Mouse (Mus musculus): Measurements from ENCODE around the gene Susd4.

The Susd4 gene

GRCm38 (mm10) chr1:182787030-182787429 is 23.4 kb downstream of the Susd4 start:
- peak; percentile 19 for DNase-seq (ENCODE audit: low read depth, low spot score)

DNA sequence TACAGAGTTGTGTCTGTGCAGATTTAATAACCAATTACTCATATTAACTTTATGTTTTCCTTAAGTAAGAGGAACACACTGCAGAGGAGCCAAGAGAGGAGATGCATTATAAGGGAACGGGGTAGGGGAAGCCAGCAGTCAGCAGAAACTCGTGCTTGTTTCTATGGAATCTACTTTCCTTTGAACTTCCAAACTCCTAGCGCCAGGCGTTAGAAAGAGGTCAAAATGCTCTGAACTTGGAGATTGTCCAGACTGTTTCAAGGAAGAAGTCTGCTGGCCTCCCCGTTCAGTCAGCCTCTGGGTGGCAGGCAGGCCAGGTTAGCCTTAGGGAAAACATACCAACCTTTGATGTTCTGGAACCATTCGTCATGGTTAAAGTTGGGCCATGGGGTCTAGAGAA is 25.2 kb downstream of the Susd4 start:
- no peak for DNase-seq (ENCODE audit: low read depth, low spot score)

GRCm38 (mm10) chr1:182792521-182793071 is 28.9 kb downstream of the Susd4 start:
- DNase-seq (ENCODE audit: low read depth, low spot score), result peak; percentile 86

DNA sequence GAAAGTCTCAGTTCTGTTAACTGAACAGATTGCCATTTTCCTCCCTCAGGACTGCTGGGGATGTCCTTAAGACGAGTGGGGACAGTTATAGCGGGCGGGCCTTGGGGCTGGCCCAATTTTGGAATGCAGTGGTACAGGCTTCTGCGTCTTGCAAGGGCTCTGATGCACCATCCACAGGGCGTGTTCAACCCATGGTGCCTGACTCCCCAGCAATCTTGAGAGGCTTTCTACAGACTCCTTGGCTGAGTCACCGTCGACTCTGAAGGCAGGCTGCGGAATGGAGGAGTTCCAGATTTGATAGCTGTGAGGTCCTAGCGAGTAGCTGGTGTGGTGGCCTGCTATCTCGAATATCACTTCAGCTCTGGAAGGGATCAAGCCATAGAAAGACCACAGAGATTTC is 30.6 kb downstream of the Susd4 start:
- DNase-seq (ENCODE audit: low read depth, low spot score), result no peak

DNA sequence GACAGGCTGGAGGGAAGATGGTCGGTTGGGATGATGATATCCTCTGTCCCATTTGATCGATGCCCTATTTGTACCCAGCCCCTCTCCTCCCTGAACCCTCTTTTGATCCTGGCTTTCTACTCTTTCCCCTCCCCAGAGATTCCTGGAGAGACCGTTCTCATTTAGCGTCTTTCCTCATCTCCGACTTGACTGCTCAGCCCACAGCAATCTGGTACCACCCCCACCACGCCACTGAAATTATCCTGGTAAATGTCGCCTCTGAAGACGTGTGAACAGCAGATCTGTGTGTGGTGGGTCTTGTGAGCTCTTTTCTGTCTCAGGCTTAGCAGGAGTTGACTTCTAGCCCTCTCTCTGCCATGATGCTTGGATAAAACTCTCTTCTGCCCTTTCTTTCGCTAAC is 31.0 kb downstream of the Susd4 start:
- DNase-seq (ENCODE audit: low read depth, low spot score), result no peak

GRCm38 (mm10) chr1:182797048-182797447 is 33.4 kb downstream of the Susd4 start:
- DNase-seq (ENCODE audit: low read depth, low spot score), result no peak

GRCm38 (mm10) chr1:182801590-182801989 is 37.9 kb downstream of the Susd4 start:
- no peak for DNase-seq (ENCODE audit: low read depth, low spot score)

GRCm38 (mm10) chr1:182802891-182803290 is 39.2 kb downstream of the Susd4 start:
- no peak for DNase-seq (ENCODE audit: low read depth, low spot score)

- no peak for DNase-seq (ENCODE audit: low read depth, low spot score)
These were observed 50.3 kb downstream of the Susd4 start for GRCm38 (mm10) chr1:182813991-182814390.

DNA sequence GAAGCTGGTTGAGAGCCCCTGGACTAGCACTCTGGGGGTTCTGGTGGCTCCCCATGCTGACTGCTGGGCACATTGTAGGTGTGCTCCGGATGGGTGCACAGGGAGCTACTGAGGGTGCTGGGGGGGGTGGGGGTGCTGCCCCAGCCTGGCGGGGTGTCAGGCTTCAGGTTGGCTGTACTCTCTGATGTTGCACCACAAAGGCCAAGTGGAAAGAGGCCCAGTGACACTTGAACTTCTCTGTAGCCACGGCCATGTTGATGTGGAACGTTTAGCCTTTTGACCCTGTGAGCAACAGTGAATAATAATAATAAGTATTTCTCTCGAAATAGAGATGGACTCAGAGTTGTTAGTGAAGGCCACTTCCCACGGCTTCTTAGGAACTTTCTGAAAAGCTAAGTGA is 50.9 kb downstream of the Susd4 start:
- DNase-seq (ENCODE audit: low read depth, low spot score), result no peak

DNA sequence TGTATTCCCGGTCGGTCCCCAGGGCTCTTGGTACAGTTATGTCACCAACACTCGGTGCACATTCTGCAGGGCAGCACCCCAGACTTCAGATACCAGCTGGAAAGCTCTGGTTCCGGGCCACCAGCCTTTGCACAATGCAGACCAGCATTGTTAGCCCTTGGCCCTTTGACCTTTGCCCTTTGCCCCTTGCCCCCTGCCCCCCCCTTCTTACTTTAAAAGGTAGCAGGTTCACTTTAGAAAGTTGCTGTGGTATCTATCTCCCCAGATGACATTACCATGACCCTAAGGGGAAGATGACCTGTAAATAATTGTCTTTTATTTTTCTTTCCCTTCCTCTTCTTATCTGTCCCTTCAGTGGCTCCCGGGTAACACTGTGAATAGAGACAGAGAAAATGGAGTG is 53.4 kb downstream of the Susd4 start:
- DNase-seq (ENCODE audit: low read depth, low spot score), result no peak

GRCm38 (mm10) chr1:182817624-182818023 is 54.0 kb downstream of the Susd4 start:
- DNase-seq (ENCODE audit: low read depth, low spot score), result no peak

DNA sequence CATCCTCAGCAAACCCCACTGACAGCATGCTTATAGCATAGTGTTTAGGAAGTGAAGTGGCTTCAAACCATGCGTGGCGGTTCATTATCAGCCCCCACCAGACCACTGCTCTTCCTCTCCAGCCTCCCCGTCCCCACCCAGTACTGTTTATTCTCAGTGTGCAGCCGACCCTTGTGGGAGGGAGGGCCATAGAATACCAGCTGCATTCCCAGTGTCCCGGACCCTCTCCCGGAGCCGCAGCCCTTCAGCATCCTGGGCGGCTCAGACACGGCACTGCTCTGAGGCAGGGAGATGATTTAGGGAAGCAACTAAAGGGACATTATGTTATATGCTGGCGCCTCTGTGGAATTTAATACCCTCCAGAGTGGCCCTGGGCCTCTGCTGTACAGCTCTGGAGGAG is 55.3 kb downstream of the Susd4 start:
- no peak for DNase-seq (ENCODE audit: low read depth, low spot score)

DNA sequence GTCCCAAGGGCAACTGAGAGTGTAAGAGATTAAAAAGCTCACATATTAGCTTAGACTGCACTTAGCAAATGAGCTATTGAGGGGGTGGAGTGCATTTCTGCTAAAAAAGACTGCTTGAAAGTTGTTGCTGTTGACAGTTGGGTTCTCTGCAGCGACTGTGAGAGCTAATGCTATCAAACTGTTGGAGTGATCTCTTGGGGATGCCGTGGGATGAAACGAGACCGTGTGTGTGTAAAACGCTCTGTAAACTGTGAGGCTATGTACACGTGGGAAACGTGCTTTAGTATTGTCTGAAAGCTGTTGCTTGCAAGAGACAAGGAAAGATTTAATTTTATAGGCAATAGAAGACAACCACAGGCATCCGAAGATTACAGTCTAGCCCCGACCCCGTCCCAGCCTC is 59.1 kb downstream of the Susd4 start:
- DNase-seq (ENCODE audit: low read depth, low spot score), result no peak

GRCm38 (mm10) chr1:182823723-182824421 is 60.2 kb downstream of the Susd4 start:
- no peak for DNase-seq (ENCODE audit: low read depth, low spot score)

DNA sequence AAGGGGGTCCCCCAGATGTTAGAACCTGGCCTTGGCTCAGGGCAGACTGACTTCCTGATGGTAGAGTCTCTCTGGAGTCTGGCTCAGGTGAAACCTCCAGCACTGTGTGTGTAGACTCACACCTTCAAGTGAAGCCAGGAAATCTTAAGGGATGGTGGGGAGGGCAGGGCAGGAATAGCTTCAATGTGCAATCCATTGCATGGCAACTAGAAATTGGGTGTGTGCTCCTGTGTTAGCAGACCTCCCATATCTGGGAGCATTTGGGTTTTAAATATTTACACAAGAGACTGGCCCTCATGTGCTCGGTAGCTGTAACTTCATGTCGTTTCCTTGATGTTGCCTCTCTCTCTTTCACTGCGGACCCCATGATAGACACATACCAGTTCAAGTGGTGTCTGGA is 62.9 kb downstream of the Susd4 start:
- no peak for DNase-seq (ENCODE audit: low read depth, low spot score)

DNA sequence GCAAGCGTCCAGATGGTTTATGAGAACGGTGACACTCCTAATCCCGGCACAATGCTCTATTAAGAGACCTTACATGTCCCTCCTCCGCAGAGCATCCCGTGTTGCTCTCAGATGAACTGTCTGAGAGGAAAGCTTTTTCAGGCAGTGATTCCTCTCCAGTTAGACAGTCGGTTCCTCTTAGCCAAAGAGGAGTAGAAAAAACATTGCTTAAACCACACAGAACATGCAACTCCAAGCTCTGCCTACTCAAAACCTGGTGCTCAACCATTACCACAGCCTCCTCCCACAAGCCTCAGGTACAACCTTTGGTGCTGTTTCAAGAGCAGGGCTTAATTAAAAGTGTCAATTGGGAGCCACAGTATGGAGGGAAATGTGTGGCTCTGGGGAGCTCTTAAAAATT is 74.4 kb downstream of the Susd4 start:
- DNase-seq (ENCODE audit: low read depth, low spot score), result no peak

- peak; percentile 18 for DNase-seq (ENCODE audit: low read depth, low spot score)
These were observed 75.8 kb downstream of the Susd4 start for GRCm38 (mm10) chr1:182839332-182839929.

DNA sequence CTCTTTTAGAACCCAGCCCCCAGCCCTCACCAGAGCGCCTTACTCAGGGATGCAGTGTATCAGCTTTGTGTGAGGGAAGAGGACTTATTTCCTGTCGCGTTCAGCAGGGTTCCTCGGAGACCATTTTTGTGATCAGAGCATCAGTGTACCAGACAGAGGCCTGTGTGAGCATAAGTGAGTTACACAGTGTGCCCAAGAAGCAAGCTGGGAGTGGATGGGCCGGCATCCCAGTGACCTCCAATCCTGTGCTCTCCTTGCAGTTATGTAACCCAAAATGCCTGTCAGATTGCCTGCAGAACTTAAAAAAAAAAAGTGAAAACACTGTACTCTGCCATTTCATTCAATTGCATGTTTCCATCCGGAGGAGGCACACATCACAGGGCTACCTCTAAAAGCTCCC is 76.4 kb downstream of the Susd4 start:
- no peak for DNase-seq (ENCODE audit: low read depth, low spot score)

- no peak for DNase-seq (ENCODE audit: low read depth, low spot score)
These were observed 76.9 kb downstream of the Susd4 start for GRCm38 (mm10) chr1:182840606-182841005.

- no peak for DNase-seq (ENCODE audit: low read depth, low spot score)
These were observed 85.9 kb downstream of the Susd4 start for GRCm38 (mm10) chr1:182849556-182849955.

GRCm38 (mm10) chr1:182850080-182850479 is 86.4 kb downstream of the Susd4 start:
- peak; percentile 72 for DNase-seq (ENCODE audit: low read depth, low spot score)

DNA sequence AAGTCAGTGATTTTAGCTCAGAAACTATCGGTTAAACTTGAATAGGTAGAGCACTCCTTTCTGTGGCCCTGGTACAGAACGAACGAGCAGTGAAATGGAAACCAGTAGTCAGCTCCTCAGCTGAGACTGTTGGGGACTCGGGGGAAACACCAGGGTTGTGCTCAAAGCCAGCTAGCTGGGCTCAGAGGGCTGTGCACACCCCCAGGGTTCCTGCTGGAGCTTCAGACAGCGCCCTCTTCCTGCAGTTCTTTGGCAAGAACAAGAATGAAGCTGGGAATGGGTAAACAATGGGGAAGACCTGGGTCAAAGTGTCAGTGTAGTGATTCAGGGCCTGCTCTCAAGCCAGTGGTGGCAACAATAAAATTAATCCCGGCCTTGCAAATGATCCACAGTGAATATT is 88.5 kb downstream of the Susd4 start:
- DNase-seq (ENCODE audit: low read depth, low spot score), result peak; percentile 50
